Mouse (Mus musculus) lung, embryonic 14.5 days (tissue): Measurements from ENCODE around the gene Fto. TPM values are rescaled to one million over a fixed set of nuclear protein-coding genes. Genes with fewer than 3 reads are reported as not detected.

Source experiments
- ATAC-seq: fragments of 200-750 bp; cut with Nextera tagmentation; 2 replicates; pipeline ENCODE4 v1.8.0; 2017; ENCODE audit warnings: mild to moderate bottlenecking, moderate TSS enrichment, moderate library complexity; ENCODE audit not compliant: insufficient read depth
- DNase-seq: peaks from one replicate; pipeline ENCODE4 v3.0.0-alpha.2; 2015
- H3K27ac ChIP-seq: fragments of 300-500 bp; sonication (generic); 2 replicates; pipeline ENCODE4 v1.5.1; 2014; ENCODE audit warnings: low read depth, mild to moderate bottlenecking, moderate library complexity
- H3K27me3 ChIP-seq: fragments of 300-500 bp; sonication (generic); 2 replicates; pipeline ENCODE4 v1.6.1; 2014; ENCODE audit warnings: low read length, control low read depth; ENCODE audit not compliant: insufficient read depth
- H3K36me3 ChIP-seq: fragments of 300-500 bp; sonication (generic); 2 replicates; pipeline ENCODE4 v1.6.1; 2014; ENCODE audit warnings: control low read depth; ENCODE audit not compliant: insufficient read depth
- H3K4me1 ChIP-seq: fragments of 300-500 bp; sonication (generic); 2 replicates; pipeline ENCODE4 v1.6.1; 2014; ENCODE audit warnings: antibody characterized with exemption, control low read depth; ENCODE audit not compliant: insufficient read depth
- H3K4me2 ChIP-seq: fragments of 300-500 bp; sonication (generic); 2 replicates; pipeline ENCODE4 v1.6.1; 2014; ENCODE audit warnings: mild to moderate bottlenecking
- H3K4me3 ChIP-seq: fragments of 300-500 bp; sonication (generic); 2 replicates; pipeline ENCODE4 v1.5.1; 2014; ENCODE audit warnings: low read depth, low read length
- H3K9ac ChIP-seq: fragments of 300-500 bp; sonication (generic); 2 replicates; pipeline ENCODE4 v1.6.1; 2014
- H3K9me3 ChIP-seq: fragments of 300-500 bp; sonication (generic); 2 replicates; pipeline ENCODE4 v1.6.1; 2016; ENCODE audit warnings: low read depth, low read length, control low read depth
- CTCF ChIP-seq: IDR thresholded peaks from 2 replicates; pipeline ENCODE4 v1.5.1; 2016; ENCODE audit warnings: antibody characterized with exemption, low read depth
- WGBS: fragments of 180-500 bp; shearing (Covaris S2); extraction: QIAGEN DNeasy Blood & Tissue Kit; methylation state at CpG from one replicate; pipeline ENCODE4 v1.1.7; 2014; 5-methylcytosine and 5-hydroxymethylcytosine counted together
- polyA plus RNA-seq: library from polyadenylated mRNA; unstranded; fragments of >200 nt; fragmentation: Nextera tagmentation; extraction: Ambion mirVana; gene quantifications from 2 replicates; pipeline ENCODE4 v1.2.1, GENCODE M21; 2014

The Fto gene
- polyA plus RNA-seq, 1 experiment from 2014 or later = 104 TPM

- no peaks in the 10 kb centered on the region for H3K9me3 ChIP-seq
- H3K9ac ChIP-seq = no peak overlapping the region
- H3K4me2 ChIP-seq = no peak overlapping the region
- H3K27ac ChIP-seq = no peak overlapping the region
- H3K4me1 ChIP-seq = peaks cover 16% of the 10 kb centered on the region
- H3K4me3 ChIP-seq = no peak overlapping the region
- no peaks in the 10 kb centered on the region for H3K27me3 ChIP-seq
- H3K36me3 ChIP-seq = no peaks in the 10 kb centered on the region
- WGBS = 88% methylated on average over 8 of the region's 8 CpGs
- no peak for ATAC-seq
- TF ChIP-seq CTCF = no peak
- peak; percentile 25 for DNase-seq
Measured at GRCm38 (mm10) chr8:91632411-91632810, 319.1 kb downstream of the Fto start.

GRCm38 (mm10) chr8:91635406-91635805 is 322.1 kb downstream of the Fto start:
- Histone ChIP-seq H3K27me3 (no peaks in the 10 kb centered on the region), H3K4me2 (no peak overlapping the region), H3K27ac (no peak overlapping the region), H3K9ac (no peak overlapping the region), H3K9me3 (no peaks in the 10 kb centered on the region), H3K36me3 (no peaks in the 10 kb centered on the region), H3K4me3 (no peak overlapping the region), H3K4me1 (peaks cover 16% of the 10 kb centered on the region)
- WGBS = 87% methylated on average over 4 of the region's 4 CpGs
- TF ChIP-seq CTCF = no peak
- ATAC-seq = no peak
- DNase-seq = no peak

DNA sequence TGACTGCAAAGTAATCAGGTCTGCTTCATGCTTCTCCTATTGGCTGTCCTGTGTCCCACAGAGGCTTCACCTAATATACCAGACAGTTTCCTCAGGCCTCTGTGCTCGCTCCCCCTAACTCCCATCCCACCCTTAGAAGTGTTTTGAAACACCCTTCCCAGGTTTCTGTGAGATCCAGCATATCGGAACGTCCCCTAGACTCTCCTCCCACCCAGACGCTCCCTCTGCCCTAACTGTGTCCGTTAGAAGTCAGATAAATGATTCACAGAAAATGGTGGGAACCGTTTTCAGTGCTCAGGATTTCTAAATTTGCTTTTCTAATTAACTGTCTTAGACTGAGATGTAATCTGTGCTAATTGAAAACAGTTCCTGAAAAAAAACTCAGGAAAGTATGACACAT is 323.6 kb downstream of the Fto start:
- H3K9me3 ChIP-seq = no peaks in the 10 kb centered on the region
- peaks cover 8% of the 10 kb centered on the region; the same call in 1 of the 2 replicates for H3K4me1 ChIP-seq
- H3K4me2 ChIP-seq = no peak overlapping the region
- no peak for DNase-seq
- 63% methylated on average over 6 of the region's 6 CpGs for WGBS
- no peaks in the 10 kb centered on the region for H3K27me3 ChIP-seq
- no peak for ATAC-seq
- no peak overlapping the region for H3K27ac ChIP-seq
- H3K36me3 ChIP-seq = no peaks in the 10 kb centered on the region
- no peak overlapping the region for H3K9ac ChIP-seq
- TF ChIP-seq CTCF = no peak
- no peak overlapping the region for H3K4me3 ChIP-seq

GRCm38 (mm10) chr8:91637684-91638083 is 324.4 kb downstream of the Fto start:
- H3K9ac ChIP-seq = no peak overlapping the region
- no peaks in the 10 kb centered on the region for H3K9me3 ChIP-seq
- WGBS = 84% methylated on average over 9 of the region's 9 CpGs
- H3K4me3 ChIP-seq = no peak overlapping the region
- no peaks in the 10 kb centered on the region for H3K27me3 ChIP-seq
- H3K4me2 ChIP-seq = no peak overlapping the region
- ATAC-seq = no peak
- H3K4me1 ChIP-seq = 0 out of 2 replicates have a peak, but pooled peaks cover 3% of the 10 kb centered on the region
- H3K36me3 ChIP-seq = no peaks in the 10 kb centered on the region
- no peak overlapping the region for H3K27ac ChIP-seq
- DNase-seq = no peak
- TF ChIP-seq CTCF = no peak

GRCm38 (mm10) chr8:91638256-91638655 is 324.9 kb downstream of the Fto start:
- no peak overlapping the region for H3K9ac ChIP-seq
- WGBS = 79% methylated on average over 12 of the region's 12 CpGs
- no peak for TF ChIP-seq CTCF
- 0 out of 2 replicates have a peak, but pooled peaks cover 3% of the 10 kb centered on the region for H3K4me1 ChIP-seq
- H3K4me2 ChIP-seq = no peak overlapping the region
- no peak overlapping the region for H3K4me3 ChIP-seq
- H3K36me3 ChIP-seq = no peaks in the 10 kb centered on the region
- no peaks in the 10 kb centered on the region for H3K9me3 ChIP-seq
- no peaks in the 10 kb centered on the region for H3K27me3 ChIP-seq
- no peak overlapping the region for H3K27ac ChIP-seq
- ATAC-seq (no peak), DNase-seq (no peak)

DNA sequence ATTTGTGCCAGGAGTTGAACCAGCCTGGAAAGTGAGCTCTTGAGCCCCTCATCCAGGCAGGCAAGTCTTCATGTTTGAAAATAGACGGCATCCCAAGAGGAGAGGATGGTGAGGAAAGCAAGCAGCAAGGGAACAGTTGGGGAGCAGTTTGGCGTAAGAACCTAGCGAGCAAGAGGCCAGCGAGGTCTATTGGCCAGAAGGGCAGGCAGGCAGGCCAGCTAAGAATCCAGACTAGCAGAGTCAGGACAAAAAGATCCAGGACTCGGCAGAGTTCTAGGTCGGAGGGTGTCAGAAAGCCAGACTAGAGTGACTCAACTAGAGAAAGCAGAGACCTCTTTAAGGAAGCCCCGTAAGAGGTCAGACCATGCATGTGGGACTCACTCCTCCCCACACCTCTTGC is 327.1 kb downstream of the Fto start:
- H3K27me3 ChIP-seq = no peaks in the 10 kb centered on the region
- no peaks in the 10 kb centered on the region for H3K9me3 ChIP-seq
- TF ChIP-seq CTCF = no peak
- no peak overlapping the region for H3K4me2 ChIP-seq
- no peak overlapping the region for H3K27ac ChIP-seq
- H3K4me3 ChIP-seq = no peak overlapping the region
- no peaks in the 10 kb centered on the region for H3K36me3 ChIP-seq
- H3K4me1 ChIP-seq = 0 out of 2 replicates have a peak, but pooled peaks cover 3% of the 10 kb centered on the region
- ATAC-seq (no peak), DNase-seq (no peak)
- WGBS = 79% methylated on average over 7 of the region's 7 CpGs
- H3K9ac ChIP-seq = no peak overlapping the region

DNA sequence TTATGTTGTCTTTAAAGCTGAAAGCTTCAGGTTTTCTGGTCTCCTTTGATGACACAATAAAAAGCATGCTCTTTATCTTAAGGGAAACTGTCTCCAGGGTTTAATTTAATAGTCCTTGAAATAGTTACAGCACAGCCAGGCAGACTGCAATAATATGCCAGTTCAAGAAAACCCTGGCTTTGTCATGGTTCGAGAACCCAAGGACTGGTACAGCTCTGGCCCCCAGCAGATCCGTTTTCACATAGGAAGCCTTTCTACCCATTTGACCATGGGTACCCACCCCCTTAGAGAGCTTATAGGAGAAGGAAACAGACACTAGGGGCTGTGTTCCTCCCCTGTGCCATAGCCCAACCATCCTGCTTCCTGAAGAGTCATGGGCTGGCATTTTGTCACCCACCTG is 332.2 kb downstream of the Fto start:
- H3K4me3 ChIP-seq = no peak overlapping the region
- H3K27ac ChIP-seq = no peak overlapping the region
- H3K27me3 ChIP-seq = no peaks in the 10 kb centered on the region
- H3K4me2 ChIP-seq = no peak overlapping the region
- DNase-seq (no peak), ATAC-seq (no peak)
- no peaks in the 10 kb centered on the region for H3K9me3 ChIP-seq
- H3K36me3 ChIP-seq = no peaks in the 10 kb centered on the region
- H3K4me1 ChIP-seq = peaks cover 3% of the 10 kb centered on the region; the same call in 1 of the 2 replicates
- 93% methylated on average over 2 of the region's 2 CpGs for WGBS
- H3K9ac ChIP-seq = no peak overlapping the region
- no peak for TF ChIP-seq CTCF

- H3K9me3 ChIP-seq = no peaks in the 10 kb centered on the region
- H3K36me3 ChIP-seq = no peaks in the 10 kb centered on the region
- H3K4me2 ChIP-seq = no peak overlapping the region
- H3K27me3 ChIP-seq = no peaks in the 10 kb centered on the region
- H3K4me3 ChIP-seq = no peak overlapping the region
- DNase-seq (no peak), ATAC-seq (no peak)
- no peak overlapping the region for H3K9ac ChIP-seq
- TF ChIP-seq CTCF = no peak
- WGBS = 82% methylated on average over 11 of the region's 11 CpGs
- peaks cover 3% of the 10 kb centered on the region; the same call in 1 of the 2 replicates for H3K4me1 ChIP-seq
- no peak overlapping the region for H3K27ac ChIP-seq
Measured at GRCm38 (mm10) chr8:91647959-91648358, 334.6 kb downstream of the Fto start.
